Mouse (Mus musculus) ZHBTc4 (cell line): ENCODE measurements at regions not wholly inside any gene's neighbourhood (a gene's known extent, or its start where the extent isn't known, plus 50 kb on each side); places are given as distances from the start of the nearest gene placed in this dataset.
A peak's percentile ranks its signal among the peaks of the same experiment; 100 is the strongest.

Source experiments
- DNase-seq: peaks from one replicate; pipeline ENCODE4 v3.0.0-alpha.2; 2011; ENCODE audit warnings: low read depth, low spot score

DNA sequence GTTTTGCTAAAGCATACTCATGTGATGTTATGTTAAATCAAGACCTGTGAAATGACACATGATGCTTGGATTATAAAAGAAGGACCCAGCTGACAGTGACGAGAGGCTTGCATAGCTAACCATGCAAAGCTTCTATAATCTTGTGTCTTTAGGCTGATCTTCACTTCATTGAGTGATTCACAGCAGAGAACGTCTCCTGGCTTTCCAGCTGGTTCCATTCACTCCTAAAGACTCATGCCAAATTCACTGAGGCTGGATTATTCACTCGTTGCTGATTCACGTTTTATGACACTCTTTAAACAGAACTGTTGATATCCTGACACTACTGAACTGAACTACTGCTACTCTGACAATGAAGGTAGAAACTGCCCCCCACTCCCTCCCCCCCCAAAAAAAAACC is 1642.4 kb upstream of the Slc39a10 start:
- no peak for DNase-seq

DNA sequence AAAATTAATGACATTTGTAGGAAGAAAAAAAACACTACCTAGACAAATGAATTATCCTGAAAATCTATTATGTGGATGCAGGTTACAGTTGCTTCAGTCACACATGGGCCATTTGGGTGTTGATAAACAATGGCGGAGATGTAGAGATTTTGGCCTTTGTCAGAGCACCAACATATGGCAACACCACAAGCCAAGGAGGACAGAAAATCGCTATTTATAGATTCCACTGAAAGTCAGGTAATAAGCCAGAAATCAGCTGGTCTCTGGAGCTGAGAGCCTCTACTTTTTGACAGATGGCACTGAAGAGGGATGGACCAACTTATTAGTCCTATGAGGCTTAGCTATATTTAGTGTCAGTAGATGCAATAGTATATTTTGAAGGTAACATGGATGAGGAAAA is 1640.7 kb upstream of the Slc39a10 start:
- no peak for DNase-seq

DNA sequence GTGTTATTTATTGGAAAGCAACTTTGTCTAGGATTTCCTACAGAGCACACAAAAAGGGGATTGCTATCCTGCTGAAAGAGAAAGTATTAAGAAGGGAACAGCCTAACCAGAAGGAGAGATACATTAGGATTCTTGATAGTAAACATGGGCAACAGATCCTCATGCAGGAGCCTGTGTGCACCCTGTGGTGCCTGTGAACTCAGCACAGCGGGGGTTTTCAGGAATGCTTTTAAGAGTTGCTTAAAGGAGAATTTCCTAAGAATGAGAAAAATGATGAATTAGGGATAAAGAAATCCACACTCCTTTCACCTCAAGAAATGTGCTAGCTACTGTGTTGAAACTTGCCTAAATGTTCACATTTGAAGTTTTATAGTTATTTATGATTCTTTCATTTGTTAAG is 1596.1 kb upstream of the Slc39a10 start:
- DNase-seq, result peak; percentile 7

DNA sequence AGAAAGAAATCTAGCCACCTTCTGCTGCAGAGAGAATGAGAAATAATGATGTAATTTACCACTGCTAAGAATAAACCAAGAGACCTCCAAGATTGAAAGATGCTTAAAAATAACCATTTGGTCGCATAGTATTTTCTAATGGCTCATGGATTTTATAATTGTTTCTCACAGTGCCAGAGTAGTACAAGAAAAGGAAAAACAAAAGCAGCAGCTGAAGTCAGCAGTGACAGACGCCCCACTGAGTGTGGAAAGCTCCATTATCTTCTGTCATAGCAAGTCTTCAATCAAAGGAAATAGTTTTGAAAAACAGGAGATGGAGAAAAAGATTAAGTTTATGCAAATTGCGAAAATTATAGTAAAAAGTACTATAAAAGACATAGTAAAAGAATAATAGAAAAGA is 1567.3 kb upstream of the Slc39a10 start:
- no peak for DNase-seq
